Mouse (Mus musculus) lung, adult 2 months (tissue): ENCODE measurements around the gene Gm49776. TPM values are rescaled to one million over a fixed set of nuclear protein-coding genes. Genes with fewer than 3 reads are reported as not detected.

Experiments
- DNase-seq: peaks from one replicate; pipeline ENCODE4 v3.0.0; 2022
- H3K4me1 ChIP-seq: fragments of 200-500 bp; 2 replicates; pipeline ENCODE4 v1.6.1; 2011; ENCODE audit warnings: low read length; ENCODE audit not compliant: control insufficient read depth, insufficient read depth
- H3K4me3 ChIP-seq: fragments of 200-500 bp; replicated peaks from 2 replicates; pipeline ENCODE3; 2011; ENCODE audit warnings: low read depth, mild to moderate bottlenecking, control low read depth, low read length; ENCODE audit errors: extremely low read depth
- CTCF ChIP-seq: fragments of 200-500 bp; IDR thresholded peaks from 2 replicates; pipeline ENCODE4 v1.5.1; 2011; ENCODE audit warnings: mild to moderate bottlenecking, low read length, control low read depth; ENCODE audit not compliant: insufficient read depth
- POLR2A ChIP-seq: fragments of 200-500 bp; IDR thresholded peaks from 2 replicates; pipeline ENCODE4 v1.6.1; 2011; ENCODE audit warnings: low read depth, mild to moderate bottlenecking, control low read depth, low read length, borderline replicate concordance; ENCODE audit errors: extremely low read depth
- WGBS: fragments of 180-500 bp; shearing (Covaris S2); methylation state at CpG from one replicate; pipeline ENCODE4 v1.1.7; 2018; 5-methylcytosine and 5-hydroxymethylcytosine counted together
- polyA plus RNA-seq: library from polyadenylated mRNA; depleted of rRNA; stranded (reverse); fragments of >200 nt; gene quantifications from 2 replicates; pipeline ENCODE4 v1.2.3, GENCODE M21; 2012

The Gm49776 gene
- polyA plus RNA-seq, 1 experiment: 0.34 TPM

DNA sequence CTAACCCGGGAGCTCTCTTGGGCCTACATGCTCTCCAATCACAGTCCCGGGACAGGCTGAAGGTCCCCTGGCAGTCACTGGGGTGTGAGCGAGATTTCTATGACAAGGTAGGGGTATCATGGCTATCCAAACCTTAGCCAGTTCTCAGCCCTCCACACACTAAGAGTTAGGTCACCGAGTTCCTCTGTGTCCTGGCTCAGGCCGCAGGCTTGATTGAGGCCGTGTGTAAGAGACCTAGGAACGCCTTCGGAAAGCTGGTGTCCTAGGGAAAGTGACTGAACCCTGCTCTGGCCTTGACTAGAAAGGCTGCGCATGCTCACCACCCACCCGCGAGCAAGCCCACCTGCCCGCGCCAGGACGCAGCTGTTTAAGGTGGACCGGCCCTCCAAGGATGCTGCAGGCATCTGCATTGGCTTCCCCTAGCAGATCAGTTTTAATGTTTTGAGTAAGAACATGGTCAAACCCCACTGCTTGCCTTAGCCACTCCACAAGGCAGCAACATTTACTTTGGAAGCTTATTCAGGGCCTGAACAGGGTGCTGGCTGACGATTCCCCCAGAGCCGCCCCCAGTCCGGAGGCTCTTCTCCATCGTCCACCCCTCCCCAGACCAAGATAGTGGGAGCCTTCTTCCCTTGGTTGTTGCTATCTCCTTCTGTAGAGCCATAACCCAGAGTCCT is 22.6 kb downstream of the Gm49776 start:
- Histone ChIP-seq H3K4me1 (peaks cover 12% of the 10 kb centered on the region), H3K4me3 (peak overlapping the region; percentile 88)
- WGBS: 4% methylated on average over 19 of the region's 19 CpGs
- peak; percentile 73 for DNase-seq
- TF ChIP-seq POLR2A: peak; percentile 20; the same call in 1 of the 2 replicates
- TF ChIP-seq CTCF: no peak

DNA sequence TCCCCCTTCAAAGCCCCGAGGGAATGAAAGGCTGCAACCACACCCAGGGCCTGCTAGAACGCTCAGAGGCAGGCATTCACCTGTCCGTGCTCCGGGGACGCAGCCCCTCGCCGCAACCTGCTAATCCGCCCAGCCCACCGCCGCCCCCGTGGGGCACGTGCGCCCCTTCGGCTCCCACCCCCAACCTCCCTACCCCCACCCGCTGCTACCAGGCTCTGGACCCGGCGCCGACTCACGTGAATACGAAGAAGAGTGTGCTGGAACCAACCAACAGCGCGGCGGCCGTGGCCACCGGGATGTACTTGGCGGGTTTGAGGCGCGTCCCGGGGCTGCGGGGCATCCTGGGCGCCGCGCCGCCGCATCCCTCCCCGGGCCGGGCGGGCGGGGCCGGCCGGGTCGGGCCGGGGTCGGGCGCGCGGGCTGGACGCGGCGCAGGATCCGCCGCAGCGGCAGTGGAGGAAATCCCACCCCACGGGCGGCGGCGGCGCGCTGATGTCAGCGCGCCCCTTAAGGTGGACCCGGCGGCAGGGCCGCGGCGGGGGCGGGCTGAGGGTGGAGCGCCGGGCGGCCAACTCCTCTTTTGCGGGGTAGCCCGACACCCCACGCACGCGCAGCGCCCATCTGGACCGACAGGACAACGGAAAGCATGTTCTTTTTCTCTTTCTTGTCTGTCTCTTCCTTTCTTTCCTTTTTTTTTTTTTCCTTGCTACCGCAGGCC is 23.3 kb downstream of the Gm49776 start, which contains the start of gene Zdhhc8:
TSS of gene Zdhhc8 (minus strand) at position 466 of the 718 bp plus-strand sequence.
- H3K4me3 ChIP-seq: peak within 1 kb of the TSS; percentile 88
- DNase-seq: no peak
- 1% methylated on average over 59 of the region's 79 CpGs for WGBS
- peak; percentile 68; the same call in 1 of the 2 replicates for TF ChIP-seq POLR2A
- no peak for TF ChIP-seq CTCF
- H3K4me1 ChIP-seq: peaks cover 14% of the 10 kb centered on the region

DNA sequence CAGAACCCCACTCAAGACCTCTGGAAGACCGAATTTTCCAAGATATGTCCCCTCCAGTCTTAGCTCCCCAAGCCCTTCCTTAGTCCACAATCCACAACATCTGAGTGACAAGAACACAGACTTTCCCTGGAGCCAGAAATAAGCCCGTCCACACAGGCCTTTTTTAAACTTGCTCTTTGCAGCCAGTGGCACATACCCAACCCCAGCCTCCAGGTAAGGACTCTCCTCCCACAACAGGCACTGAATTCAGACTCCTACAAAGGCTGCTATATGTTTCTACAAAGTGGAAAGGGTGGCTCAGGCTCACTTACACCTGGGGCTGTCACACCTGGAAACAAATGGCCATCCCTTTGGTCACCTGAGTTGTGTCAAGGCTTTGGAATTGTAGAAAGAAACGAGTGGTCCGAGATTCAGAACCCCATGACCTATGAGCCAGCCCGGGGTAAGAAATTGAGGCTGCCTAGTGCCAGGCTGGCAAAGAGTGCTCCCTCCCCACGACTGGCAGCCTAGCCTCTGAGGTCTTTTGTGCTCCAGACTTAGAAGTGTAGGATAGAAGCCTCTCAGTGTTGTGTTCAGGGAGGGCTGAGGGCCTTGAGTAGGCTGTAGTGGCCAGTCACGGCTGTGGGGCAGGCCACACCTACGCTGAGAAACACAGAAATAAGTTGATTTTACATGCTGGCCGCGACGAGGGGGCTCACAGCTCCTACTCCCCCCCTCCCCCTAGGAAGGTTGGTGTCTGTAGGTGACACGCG is 24.0 kb downstream of the Gm49776 start:
- Histone ChIP-seq H3K4me3 (peak overlapping the region; percentile 88), H3K4me1 (peaks cover 16% of the 10 kb centered on the region)
- peak; percentile 25 for DNase-seq

DNA sequence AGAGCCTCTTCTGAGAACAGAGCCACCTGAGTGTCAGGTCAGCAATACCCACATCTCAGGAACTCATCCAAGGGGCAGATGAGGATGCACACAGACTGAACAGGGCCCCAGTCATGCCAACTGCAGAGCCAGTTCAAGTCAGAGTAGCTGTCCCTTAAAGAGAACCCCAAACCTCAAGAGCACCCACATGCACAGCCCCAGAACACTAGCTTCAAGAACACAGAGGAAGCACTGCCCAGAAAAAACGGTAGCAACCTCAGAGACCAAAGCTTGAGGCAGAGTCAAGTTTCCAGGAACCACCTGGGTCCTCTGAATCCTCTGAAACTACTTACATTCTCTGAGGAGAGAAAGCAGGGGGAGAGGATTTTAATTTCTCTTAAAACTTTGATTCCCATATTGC is 24.7 kb downstream of the Gm49776 start:
- H3K4me1 ChIP-seq: peaks cover 16% of the 10 kb centered on the region
- 15% methylated on average over 1 of the region's 1 CpGs for WGBS
- no peak for DNase-seq
- TF ChIP-seq POLR2A (no peak), CTCF (no peak)
- no peak overlapping the region for H3K4me3 ChIP-seq

More for the DNA sequence above, 24.0 kb downstream of the Gm49776 start:
- TF ChIP-seq CTCF: no peak
- TF ChIP-seq POLR2A: no peak
- WGBS: 9% methylated on average over 13 of the region's 13 CpGs

DNA sequence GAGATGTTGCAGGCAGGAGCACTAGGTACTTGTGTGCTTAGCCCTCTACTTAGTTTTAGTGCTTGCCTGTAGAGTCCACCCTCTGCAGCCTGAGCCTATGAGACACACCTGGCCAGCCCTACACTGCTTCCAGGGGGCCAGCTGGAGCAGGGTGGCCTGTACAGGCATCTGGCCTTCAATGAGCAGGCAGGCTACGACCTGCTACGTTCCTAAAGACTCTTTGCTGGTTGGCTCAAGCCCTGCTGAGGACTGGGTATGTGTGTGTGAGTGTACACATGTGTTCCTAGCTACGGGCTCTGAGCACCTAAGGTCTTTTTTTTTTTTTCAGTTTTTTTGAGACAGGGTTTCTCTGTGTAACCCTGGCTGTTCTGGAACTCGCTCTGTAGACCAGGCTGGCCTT is 26.7 kb downstream of the Gm49776 start:
- Histone ChIP-seq H3K4me3 (no peak overlapping the region), H3K4me1 (peaks cover 16% of the 10 kb centered on the region)
- DNase-seq: no peak
- no peak for TF ChIP-seq CTCF
- TF ChIP-seq POLR2A: no peak
- WGBS: 70% methylated on average over 4 of the region's 4 CpGs

DNA sequence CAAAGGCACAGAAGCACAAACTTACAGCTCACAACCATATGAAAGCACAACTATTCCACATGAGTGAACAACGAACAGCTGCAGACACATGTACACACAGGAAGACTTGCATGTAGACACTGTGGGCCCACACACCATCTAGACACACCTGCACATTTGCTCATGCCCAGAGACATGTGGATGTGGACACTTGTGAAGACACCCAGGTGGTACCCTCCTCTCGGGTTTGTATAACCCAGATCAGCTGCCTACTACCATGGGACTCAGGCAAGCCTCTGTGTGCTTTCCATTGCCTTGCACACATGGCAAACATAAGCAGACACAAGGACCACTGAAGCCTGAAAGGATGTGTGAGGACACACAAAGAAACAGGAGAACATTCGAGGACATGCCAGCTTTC is 27.1 kb downstream of the Gm49776 start:
- 78% methylated on average over 3 of the region's 3 CpGs for WGBS
- no peak for DNase-seq
- peaks cover 14% of the 10 kb centered on the region for H3K4me1 ChIP-seq
- no peak overlapping the region for H3K4me3 ChIP-seq
- no peak for TF ChIP-seq POLR2A
- TF ChIP-seq CTCF: no peak

DNA sequence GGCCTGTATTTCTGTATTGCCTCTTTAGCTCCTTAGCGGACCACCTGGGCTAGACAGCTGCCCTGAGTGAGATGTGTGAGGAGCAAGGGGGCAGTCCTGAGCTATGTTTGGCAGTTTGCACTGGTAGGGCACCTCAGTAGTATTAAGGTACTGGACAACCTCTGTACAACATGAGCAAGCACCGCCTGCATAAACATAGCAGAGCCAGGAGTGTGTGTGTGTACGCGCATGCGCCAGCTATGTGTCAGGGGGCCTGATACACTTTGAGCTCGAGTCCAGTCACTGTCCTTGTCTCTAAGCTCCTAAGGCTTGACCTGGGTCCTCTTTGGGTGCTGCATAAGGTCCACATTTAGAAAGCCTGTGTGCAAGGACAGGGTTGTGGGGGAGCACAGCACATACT is 27.5 kb downstream of the Gm49776 start:
- Histone ChIP-seq H3K4me3 (no peak overlapping the region), H3K4me1 (peaks cover 10% of the 10 kb centered on the region)
- 82% methylated on average over 6 of the region's 6 CpGs for WGBS
- TF ChIP-seq POLR2A (no peak), CTCF (no peak)
- no peak for DNase-seq

DNA sequence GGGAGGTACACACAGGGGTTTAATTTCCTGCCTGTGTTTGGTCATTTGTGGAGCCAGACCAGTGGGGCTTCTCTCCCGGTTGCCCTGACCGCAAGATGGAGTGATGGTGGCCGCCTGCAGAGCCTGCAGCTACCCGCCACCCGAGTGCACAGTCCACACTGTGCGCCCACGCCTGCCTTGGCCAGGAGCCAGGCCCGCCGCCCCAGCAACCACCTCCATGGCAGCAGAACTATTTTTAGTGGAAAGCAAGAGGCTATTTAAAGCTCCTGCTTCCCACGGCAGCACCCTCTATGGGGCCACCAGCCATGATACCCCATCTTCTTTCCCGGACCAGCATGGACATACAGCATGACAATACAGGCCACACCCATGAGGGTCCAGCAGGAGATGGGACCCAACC is 28.5 kb downstream of the Gm49776 start:
- 25% methylated on average over 11 of the region's 11 CpGs for WGBS
- no peak for TF ChIP-seq POLR2A
- no peak for TF ChIP-seq CTCF
- no peak overlapping the region for H3K4me3 ChIP-seq
- peaks cover 8% of the 10 kb centered on the region for H3K4me1 ChIP-seq
- DNase-seq: no peak

DNA sequence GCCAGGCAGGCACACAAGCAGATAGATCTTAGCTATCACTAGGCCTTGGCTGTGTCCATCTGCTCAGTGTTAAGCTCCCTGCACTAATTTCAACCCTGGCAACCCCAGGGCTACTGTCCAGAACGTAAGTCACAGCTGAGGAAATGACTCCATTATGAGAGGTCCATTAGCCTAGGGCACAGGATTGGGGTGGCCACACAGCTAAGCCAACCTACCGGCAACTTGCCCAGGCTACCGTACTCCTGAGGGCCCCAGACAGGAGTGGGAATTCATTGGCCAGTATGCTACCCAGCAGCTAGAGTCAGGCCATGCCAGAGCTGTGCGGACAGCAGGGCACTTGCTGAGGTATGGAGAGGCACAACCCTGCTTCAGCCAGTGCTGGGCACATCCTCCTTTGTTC is 29.3 kb downstream of the Gm49776 start:
- Histone ChIP-seq H3K4me1 (peaks cover 4% of the 10 kb centered on the region), H3K4me3 (no peak overlapping the region)
- TF ChIP-seq CTCF (no peak), POLR2A (no peak)
- DNase-seq: no peak
- WGBS: 89% methylated on average over 4 of the region's 4 CpGs
